Mouse (Mus musculus): ENCODE measurements around the gene Grb7. TPM values are rescaled to one million over a fixed set of nuclear protein-coding genes. Genes with fewer than 3 reads are reported as not detected.

The Grb7 gene
- 10.5 TPM for polyA plus RNA-seq (2017; shearing (Covaris generic))

DNA sequence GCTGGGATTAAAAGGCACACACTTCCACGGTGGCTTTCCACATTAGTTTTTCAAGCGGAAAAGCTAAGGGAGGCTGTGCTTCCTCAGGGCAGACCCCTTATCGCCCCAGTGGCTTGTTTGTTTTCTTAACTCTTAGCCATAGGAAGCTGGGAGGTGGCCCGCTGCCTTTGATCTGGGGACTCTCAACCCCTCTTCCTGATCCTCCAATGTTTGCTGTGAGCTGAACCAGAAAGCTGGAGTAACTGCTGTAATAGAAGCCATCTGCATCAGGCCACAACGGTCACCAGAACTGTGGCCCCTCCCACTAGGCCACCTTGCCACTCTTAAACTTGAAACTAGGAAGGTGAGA lies at the start of gene Grb7:
Gene Grb7, plus strand, starts transcription at position 182 of the 349 bp plus-strand sequence.

DNA sequence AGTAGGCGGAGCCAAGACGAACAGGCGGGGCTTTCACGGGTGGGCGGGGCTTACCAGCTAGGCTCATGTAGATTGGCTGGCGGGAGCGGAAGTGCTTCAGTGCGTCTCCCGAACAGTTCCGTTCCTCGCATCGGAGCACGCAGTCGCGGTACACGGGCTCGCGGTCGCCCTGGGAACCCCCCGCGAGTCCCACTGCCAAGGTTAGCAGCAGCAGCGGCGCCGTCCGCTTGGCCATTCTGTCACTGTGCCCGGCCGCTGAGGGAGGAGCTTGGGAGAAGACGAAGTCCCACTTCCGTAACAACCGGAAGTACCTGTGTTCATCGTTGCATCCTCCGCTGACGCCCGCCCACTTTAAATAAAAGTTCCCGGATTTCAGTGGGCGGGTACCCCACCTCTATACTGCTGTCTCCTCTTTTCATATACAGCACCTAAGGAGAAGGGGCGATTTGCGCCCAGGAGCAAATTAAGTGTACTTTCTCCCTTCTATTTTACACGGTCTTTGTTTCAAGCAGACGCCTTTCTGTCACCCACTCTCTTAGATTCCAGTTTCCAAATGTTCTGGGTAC lies 46.0 kb upstream of the Grb7 start, which contains the start of gene Pgap3:
Gene Pgap3, minus strand, starts transcription at position 330 of the 566 bp plus-strand sequence.

DNA sequence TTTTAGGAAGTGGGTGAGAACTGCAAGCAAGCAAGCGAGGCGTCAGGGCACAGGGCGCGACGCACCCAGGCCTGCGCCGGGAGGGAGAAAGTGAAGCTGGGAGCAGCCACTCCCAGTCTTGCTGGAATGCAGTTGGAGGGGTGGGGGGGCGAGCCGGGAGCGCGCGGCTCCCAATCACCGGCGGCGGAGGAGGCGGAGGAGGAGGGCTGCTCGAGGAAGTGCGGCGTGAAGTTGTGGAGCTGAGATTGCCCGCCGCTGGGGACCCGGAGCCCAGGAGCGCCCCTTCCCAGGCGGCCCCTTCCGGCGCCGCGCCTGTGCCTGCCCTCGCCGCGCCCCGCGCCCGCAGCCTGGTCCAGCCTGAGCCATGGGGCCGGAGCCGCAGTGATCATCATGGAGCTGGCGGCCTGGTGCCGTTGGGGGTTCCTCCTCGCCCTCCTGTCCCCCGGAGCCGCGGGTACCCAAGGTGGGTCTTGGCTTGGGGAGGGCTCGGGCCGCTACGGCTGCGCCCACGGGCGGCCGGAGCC lies 33.9 kb upstream of the Grb7 start, which contains the start of gene Erbb2:
Gene Erbb2, plus strand, starts transcription at position 198 of the 524 bp plus-strand sequence.

DNA sequence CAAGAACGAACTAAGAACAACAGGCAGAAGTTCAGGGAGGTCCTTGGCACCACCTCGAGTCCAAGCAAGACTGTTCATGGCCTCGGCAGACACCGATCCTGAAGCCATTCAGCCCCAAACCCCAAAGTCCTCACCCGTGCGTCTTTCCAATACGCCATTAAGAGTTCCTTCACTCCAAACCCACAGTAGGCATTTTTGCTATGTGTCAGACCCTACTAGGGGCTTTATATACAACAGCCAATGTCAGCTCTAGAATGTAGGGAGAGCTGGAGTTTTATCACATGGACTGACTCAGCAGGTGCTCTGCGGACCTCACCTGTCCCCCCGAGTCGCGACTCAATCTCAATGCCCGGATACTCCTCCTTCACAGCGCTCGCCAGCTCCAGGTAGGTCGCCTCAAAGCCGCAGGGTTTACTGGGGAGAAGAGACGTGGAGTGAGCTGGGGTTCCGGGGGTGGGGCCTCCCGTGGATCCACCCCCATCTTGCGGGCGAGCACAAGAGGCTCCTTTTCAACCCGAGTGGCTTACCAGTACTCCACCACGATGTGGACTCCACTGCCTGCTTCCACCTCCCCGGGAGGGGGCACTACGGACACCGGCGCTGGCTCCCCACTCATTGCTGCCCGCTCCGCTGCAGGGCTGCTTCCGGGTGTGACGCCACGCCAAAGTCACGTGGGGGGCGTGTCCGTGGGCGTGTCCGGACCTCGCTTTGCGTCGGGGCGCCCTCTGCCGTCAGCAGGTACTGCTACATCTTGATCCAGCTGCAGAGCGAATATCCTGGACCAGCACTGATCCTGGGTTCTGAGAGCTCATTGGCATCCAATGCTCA lies 7.6 kb upstream of the Grb7 start, which contains the start of gene Mien1:
Gene Mien1, minus strand, starts transcription at position 661 of the 828 bp plus-strand sequence.

Other genes starting within 250 kb of the Grb7 start
- gene Cdk12, start 243.3 kb upstream of the Grb7 start, polyA plus RNA-seq (2017; shearing (Covaris generic)): 18.3 TPM
- gene Neurod2, start 116.7 kb upstream of the Grb7 start, polyA plus RNA-seq (2017; shearing (Covaris generic)): not detected
- gene Ppp1r1b, start 98.0 kb upstream of the Grb7 start, polyA plus RNA-seq (2017; shearing (Covaris generic)): not detected
- 84.3 TPM for gene Stard3, start 88.0 kb upstream of the Grb7 start, polyA plus RNA-seq (2017; shearing (Covaris generic))
- 0.29 TPM for gene Tcap, start 62.6 kb upstream of the Grb7 start, polyA plus RNA-seq (2017; shearing (Covaris generic))
- not detected for gene Pnmt, start 59.9 kb upstream of the Grb7 start, polyA plus RNA-seq (2017; shearing (Covaris generic))
- gene Pgap3, start 45.9 kb upstream of the Grb7 start, polyA plus RNA-seq (2017; shearing (Covaris generic)): 12.4 TPM
- gene Erbb2, start 33.9 kb upstream of the Grb7 start, polyA plus RNA-seq (2017; shearing (Covaris generic)): 0.26 TPM
- gene Mien1, start 7.4 kb upstream of the Grb7 start, polyA plus RNA-seq (2017; shearing (Covaris generic)): 195 TPM
- gene Ikzf3, start 99.6 kb downstream of the Grb7 start, polyA plus RNA-seq (2017; shearing (Covaris generic)): 91.8 TPM
- 5.0 TPM for gene Zpbp2, start 104.7 kb downstream of the Grb7 start, polyA plus RNA-seq (2017; shearing (Covaris generic))
- gene Ormdl3, start 141.0 kb downstream of the Grb7 start, polyA plus RNA-seq (2017; shearing (Covaris generic)): 76.1 TPM
- gene Lrrc3c, start 151.9 kb downstream of the Grb7 start, polyA plus RNA-seq (2017; shearing (Covaris generic)): not detected
- 4.8 TPM for gene Gm12355, start 179.3 kb downstream of the Grb7 start, polyA plus RNA-seq (2017; shearing (Covaris generic))
- not detected for gene Gsdma3, start 180.0 kb downstream of the Grb7 start, polyA plus RNA-seq (2017; shearing (Covaris generic))
- 0.31 TPM for gene Gsdma2, start 200.4 kb downstream of the Grb7 start, polyA plus RNA-seq (2017; shearing (Covaris generic))
- gene Gsdma, start 218.0 kb downstream of the Grb7 start, polyA plus RNA-seq (2017; shearing (Covaris generic)): not detected
- gene Psmd3, start 236.2 kb downstream of the Grb7 start, polyA plus RNA-seq (2017; shearing (Covaris generic)): 96.4 TPM

Measured in activated CD4-positive, CD25-positive, alpha-beta regulatory T cell, adult 9 weeks (primary cell).